Mouse (Mus musculus) hindbrain, embryonic 14.5 days (tissue): ENCODE results near the gene 2900026A02Rik. TPM values are rescaled to one million over a fixed set of nuclear protein-coding genes. Genes with fewer than 3 reads are reported as not detected.

ENCODE experiments used
- ATAC-seq: fragments of 200-750 bp; cut with Nextera tagmentation; 2 replicates; pipeline ENCODE4 v1.8.0; 2017; ENCODE audit warnings: moderate number of reproducible peaks, mild to moderate bottlenecking, moderate TSS enrichment, moderate library complexity; ENCODE audit not compliant: low FRiP score
- DNase-seq: peaks from one replicate; pipeline ENCODE4 v3.0.0-alpha.2; 2015; ENCODE audit warnings: low spot score
- H3K27ac ChIP-seq: fragments of 300-500 bp; sonication (generic); 2 replicates; pipeline ENCODE4 v1.5.1; 2014; ENCODE audit warnings: mild to moderate bottlenecking, moderate library complexity
- H3K27me3 ChIP-seq: fragments of 300-500 bp; sonication (generic); 2 replicates; pipeline ENCODE4 v1.6.1; 2014; ENCODE audit warnings: mild to moderate bottlenecking, low read length, mixed read lengths; ENCODE audit not compliant: control insufficient read depth, insufficient read depth
- H3K36me3 ChIP-seq: fragments of 300-500 bp; sonication (generic); replicated peaks from 2 replicates; pipeline ENCODE4 v1.6.1; 2014; ENCODE audit not compliant: control insufficient read depth, insufficient read depth
- H3K4me1 ChIP-seq: fragments of 300-500 bp; sonication (generic); replicated peaks from 2 replicates; pipeline ENCODE4 v1.6.1; 2014; ENCODE audit warnings: antibody characterized with exemption, low read length, mixed read lengths; ENCODE audit not compliant: control insufficient read depth, insufficient read depth
- H3K4me2 ChIP-seq: fragments of 300-500 bp; sonication (generic); replicated peaks from 2 replicates; pipeline ENCODE4 v1.6.1; 2014; ENCODE audit warnings: mild to moderate bottlenecking, moderate library complexity
- H3K4me3 ChIP-seq: fragments of 300-500 bp; sonication (generic); replicated peaks from 2 replicates; pipeline ENCODE4 v1.5.1; 2014; ENCODE audit warnings: mild to moderate bottlenecking, low read length
- H3K9ac ChIP-seq: fragments of 300-500 bp; sonication (generic); 2 replicates; pipeline ENCODE4 v1.6.1; 2014
- H3K9me3 ChIP-seq: fragments of 300-500 bp; sonication (generic); 2 replicates; pipeline ENCODE4 v1.6.1; 2016; ENCODE audit warnings: low read length; ENCODE audit not compliant: control insufficient read depth
- WGBS: fragments of 180-500 bp; shearing (Covaris S2); extraction: QIAGEN DNeasy Blood & Tissue Kit; methylation state at CpG from one replicate; pipeline ENCODE4 v1.1.7; 2014; 5-methylcytosine and 5-hydroxymethylcytosine counted together
- polyA plus RNA-seq: library from polyadenylated mRNA; unstranded; fragments of >200 nt; fragmentation: Nextera tagmentation; extraction: Ambion mirVana; gene quantifications from 2 replicates; pipeline ENCODE4 v1.2.1, GENCODE M21; 2014

2900026A02Rik gene
- polyA plus RNA-seq, 1 experiment from 2014 or later: 2.5 TPM

- DNase-seq (no peak), ATAC-seq (no peak)
- WGBS: 64% methylated on average over 11 of the region's 11 CpGs
- Histone ChIP-seq H3K4me3 (no peak overlapping the region), H3K27me3 (no peaks in the 10 kb centered on the region), H3K4me2 (no peak overlapping the region), H3K9ac (no peak overlapping the region), H3K4me1 (no peaks in the 10 kb centered on the region), H3K36me3 (no peaks in the 10 kb centered on the region), H3K9me3 (no peaks in the 10 kb centered on the region), H3K27ac (no peak overlapping the region)
These were observed 6.6 kb downstream of the 2900026A02Rik start for GRCm38 (mm10) chr5:113214455-113214854.

- no peak overlapping the region for H3K9ac ChIP-seq
- H3K27ac ChIP-seq: no peak overlapping the region
- H3K4me1 ChIP-seq: no peaks in the 10 kb centered on the region
- no peaks in the 10 kb centered on the region for H3K36me3 ChIP-seq
- DNase-seq: no peak
- no peak overlapping the region for H3K4me2 ChIP-seq
- no peaks in the 10 kb centered on the region for H3K9me3 ChIP-seq
- 92% methylated on average over 8 of the region's 8 CpGs for WGBS
- ATAC-seq: no peak
- H3K27me3 ChIP-seq: no peaks in the 10 kb centered on the region
- H3K4me3 ChIP-seq: no peak overlapping the region
These were observed 7.0 kb downstream of the 2900026A02Rik start for GRCm38 (mm10) chr5:113214041-113214440.

- no peak for ATAC-seq
- Histone ChIP-seq H3K36me3 (no peaks in the 10 kb centered on the region), H3K4me1 (peaks cover 6% of the 10 kb centered on the region), H3K4me3 (no peak overlapping the region), H3K27me3 (no peaks in the 10 kb centered on the region), H3K9me3 (no peaks in the 10 kb centered on the region), H3K9ac (no peak overlapping the region), H3K4me2 (no peak overlapping the region), H3K27ac (no peak overlapping the region)
- WGBS: 79% methylated on average over 10 of the region's 10 CpGs
- DNase-seq: no peak
These were observed 8.7 kb downstream of the 2900026A02Rik start for GRCm38 (mm10) chr5:113212156-113212835.

- ATAC-seq (no peak), DNase-seq (no peak)
- H3K36me3 ChIP-seq: no peaks in the 10 kb centered on the region
- peaks cover 14% of the 10 kb centered on the region for H3K4me1 ChIP-seq
- H3K9ac ChIP-seq: no peak overlapping the region
- WGBS: 77% methylated on average over 6 of the region's 6 CpGs
- H3K4me2 ChIP-seq: no peak overlapping the region
- no peaks in the 10 kb centered on the region for H3K9me3 ChIP-seq
- H3K27ac ChIP-seq: peak overlapping the region; percentile 60; the same call in 1 of the 2 replicates
- H3K4me3 ChIP-seq: no peak overlapping the region
- H3K27me3 ChIP-seq: no peaks in the 10 kb centered on the region
These were observed 10.7 kb downstream of the 2900026A02Rik start for GRCm38 (mm10) chr5:113210314-113210713.

GRCm38 (mm10) chr5:113209898-113210297 is 11.1 kb downstream of the 2900026A02Rik start:
- H3K9ac ChIP-seq: no peak overlapping the region
- no peak for ATAC-seq
- H3K4me3 ChIP-seq: no peak overlapping the region
- H3K36me3 ChIP-seq: no peaks in the 10 kb centered on the region
- H3K4me2 ChIP-seq: no peak overlapping the region
- DNase-seq: no peak
- no peaks in the 10 kb centered on the region for H3K9me3 ChIP-seq
- H3K27me3 ChIP-seq: no peaks in the 10 kb centered on the region
- WGBS: 84% methylated on average over 13 of the region's 13 CpGs
- peak overlapping the region; percentile 60 for H3K27ac ChIP-seq
- H3K4me1 ChIP-seq: peaks cover 14% of the 10 kb centered on the region

GRCm38 (mm10) chr5:113209401-113209750 is 11.7 kb downstream of the 2900026A02Rik start:
- Histone ChIP-seq H3K27me3 (no peaks in the 10 kb centered on the region), H3K9me3 (no peaks in the 10 kb centered on the region), H3K4me1 (peaks cover 14% of the 10 kb centered on the region), H3K36me3 (no peaks in the 10 kb centered on the region), H3K9ac (no peak overlapping the region), H3K4me3 (no peak overlapping the region), H3K4me2 (no peak overlapping the region), H3K27ac (peak overlapping the region; percentile 60)
- DNase-seq: no peak
- ATAC-seq: no peak
- WGBS: 48% methylated on average over 11 of the region's 11 CpGs

- DNase-seq (peak; percentile 62), ATAC-seq (peak; percentile 77; the same call in 1 of the 2 replicates)
- no peak overlapping the region for H3K4me2 ChIP-seq
- H3K4me1 ChIP-seq: peaks cover 14% of the 10 kb centered on the region
- no peak overlapping the region for H3K9ac ChIP-seq
- 31% methylated on average over 11 of the region's 11 CpGs for WGBS
- peak overlapping the region; percentile 60 for H3K27ac ChIP-seq
- H3K9me3 ChIP-seq: no peaks in the 10 kb centered on the region
- H3K4me3 ChIP-seq: no peak overlapping the region
- no peaks in the 10 kb centered on the region for H3K36me3 ChIP-seq
- H3K27me3 ChIP-seq: no peaks in the 10 kb centered on the region
These were observed 12.2 kb downstream of the 2900026A02Rik start for GRCm38 (mm10) chr5:113208622-113209400.

GRCm38 (mm10) chr5:113208048-113208447 is 13.0 kb downstream of the 2900026A02Rik start:
- no peak overlapping the region for H3K4me2 ChIP-seq
- peaks cover 14% of the 10 kb centered on the region for H3K4me1 ChIP-seq
- 66% methylated on average over 4 of the region's 4 CpGs for WGBS
- no peak overlapping the region for H3K9ac ChIP-seq
- ATAC-seq (no peak), DNase-seq (no peak)
- peak overlapping the region; percentile 60; the same call in 1 of the 2 replicates for H3K27ac ChIP-seq
- H3K27me3 ChIP-seq: no peaks in the 10 kb centered on the region
- no peaks in the 10 kb centered on the region for H3K9me3 ChIP-seq
- no peak overlapping the region for H3K4me3 ChIP-seq
- no peaks in the 10 kb centered on the region for H3K36me3 ChIP-seq

GRCm38 (mm10) chr5:113206670-113207352 is 14.2 kb downstream of the 2900026A02Rik start:
- Histone ChIP-seq H3K4me1 (peaks cover 14% of the 10 kb centered on the region), H3K9ac (no peak overlapping the region), H3K4me2 (no peak overlapping the region), H3K4me3 (no peak overlapping the region), H3K27ac (no peak overlapping the region), H3K9me3 (no peaks in the 10 kb centered on the region), H3K27me3 (no peaks in the 10 kb centered on the region), H3K36me3 (no peaks in the 10 kb centered on the region)
- WGBS: 69% methylated on average over 9 of the region's 9 CpGs
- DNase-seq (no peak), ATAC-seq (no peak)
